Comparison of ENCODE assay signal across 10 mouse cellular contexts in genomic region chr15:30927632-30928031, GRCm38 (mm10).
DNase-seq lines count a peak whose midpoint lies in the region; ATAC-seq and TF ChIP-seq lines count a peak whose summit lies in the region.
"Had no signal": no experiment of that assay in that cellular context is flagged by ENCODE, and none has a peak within 500 bp of the region (broad histone marks: within the 10 kb centered on the region; RNA-seq: fewer than 3 reads in every experiment).

No protein-coding gene starts in this region.

- H3K36me3 ChIP-seq in liver, adult 2 months (ENCODE audit: control insufficient read depth, insufficient read depth, low read length) = no peaks in the 10 kb centered on the region
- no peaks in the 10 kb centered on the region for H3K36me3 ChIP-seq in kidney, postnatal 0 days (ENCODE audit: insufficient read depth, low read length)
- H3K36me3 ChIP-seq: heart, embryonic 13.5 days; midbrain, embryonic 12.5 days had no signal

- ATAC-seq in kidney, postnatal 0 days (replicated peaks; ENCODE audit: low FRiP score, low read depth) = no peak

- no peaks in the 10 kb centered on the region for H3K27me3 ChIP-seq in liver, adult 2 months (ENCODE audit: control insufficient read depth, insufficient read depth, low read length)
- H3K27me3 ChIP-seq in kidney, postnatal 0 days (ENCODE audit: insufficient read depth, low read length) = no peaks in the 10 kb centered on the region
- H3K27me3 ChIP-seq: heart, embryonic 13.5 days; midbrain, embryonic 12.5 days had no signal

- WGBS in liver, adult 2 months = 49% methylated on average over 7 of the region's 7 CpGs
- 53% methylated on average over 7 of the region's 7 CpGs for WGBS in kidney, postnatal 0 days

- H3K27ac ChIP-seq in liver, adult 2 months (replicated peaks; ENCODE audit: insufficient read depth, low read depth, low read length) = no peak overlapping the region
- no peak overlapping the region for H3K27ac ChIP-seq in kidney, postnatal 0 days
- H3K27ac ChIP-seq: heart, embryonic 13.5 days; midbrain, embryonic 12.5 days had no signal

- TF ChIP-seq CTCF in liver, adult 2 months (IDR thresholded peaks at IDR 0.05; ENCODE audit: low read depth, low read length) = peak; percentile 67
- peak; percentile 67 for TF ChIP-seq CTCF in kidney, postnatal 0 days (IDR thresholded peaks at IDR 0.05; ENCODE audit: low read depth)

- peak; percentile 49 to 66 for DNase-seq in cerebellum, postnatal 25 days
- no peak for DNase-seq in cerebellum, adult 9-11 months
- peak; percentile 15 for DNase-seq in liver, adult 2 months (ENCODE audit: extremely low read depth, low read depth, low spot score)
- DNase-seq in liver (no peak), ZHBTc4 (ENCODE audit: low read depth, low spot score) (peak; percentile 38)
- DNase-seq in kidney, postnatal 0 days (ENCODE audit: low spot score) = peak; percentile 59
- DNase-seq in thymus, postnatal 25 days = peak; percentile 3
- no peak for DNase-seq in spleen, postnatal 36 days (ENCODE audit: low spot score in 2 of 2)

- H3K79me2 ChIP-seq in liver, adult 2 months (ENCODE audit: control insufficient read depth, insufficient read depth, low read length) = no peaks in the 10 kb centered on the region

- H3K4me1 ChIP-seq in liver, adult 2 months (ENCODE audit: control insufficient read depth, insufficient read depth, low read length) = no peaks in the 10 kb centered on the region
- H3K4me1 ChIP-seq in kidney, postnatal 0 days (replicated peaks; ENCODE audit: insufficient read depth, low read length) = no peaks in the 10 kb centered on the region
- H3K4me1 ChIP-seq: heart, embryonic 13.5 days; midbrain, embryonic 12.5 days had no signal

- H3K9me3 ChIP-seq in kidney, postnatal 0 days (replicated peaks; ENCODE audit: low read length) = no peaks in the 10 kb centered on the region
- H3K9me3 ChIP-seq: heart, embryonic 13.5 days; midbrain, embryonic 12.5 days had no signal

- H3K4me2 ChIP-seq in kidney, postnatal 0 days (ENCODE audit: low read length) = no peak overlapping the region
- H3K4me2 ChIP-seq: heart, embryonic 13.5 days; midbrain, embryonic 12.5 days had no signal

- H3K4me3 ChIP-seq in liver, adult 2 months (ENCODE audit: insufficient read depth, low read depth, low read length) = no peak overlapping the region
- H3K4me3 ChIP-seq in kidney, postnatal 0 days (replicated peaks; ENCODE audit: low read depth, low read length) = no peak overlapping the region
- H3K4me3 ChIP-seq: heart, embryonic 13.5 days; midbrain, embryonic 12.5 days had no signal

- H3K9ac ChIP-seq in liver, adult 2 months (ENCODE audit: low read depth, low read length) = no peak overlapping the region
- H3K9ac ChIP-seq in kidney, postnatal 0 days (ENCODE audit: low read depth, low read length) = no peak overlapping the region
- H3K9ac ChIP-seq: heart, embryonic 13.5 days; midbrain, embryonic 12.5 days had no signal

- no peak for TF ChIP-seq POLR2A in liver, adult 2 months (IDR thresholded peaks at IDR 0.05; ENCODE audit: extremely low read depth, insufficient read depth, low read length)

Comparison
In these comparisons a context has a peak if more than half of its experiments do, and no peak if none do; other contexts are left out.
1. DNase-seq: peak in cerebellum, postnatal 25 days (2 of 2), liver, adult 2 months (single experiment), ZHBTc4 (single experiment), kidney, postnatal 0 days (single experiment) and thymus, postnatal 25 days (single experiment); none in cerebellum, adult 9-11 months (single experiment), liver (single experiment) and spleen, postnatal 36 days (0 of 2).